Mouse (Mus musculus) kidney, adult 8-10 months (tissue): ENCODE results near the gene Ift81.

Experiments used
- DNase-seq, 2 experiments: peaks; one replicate each; pipeline ENCODE4 v3.0.0; 2022

Ift81 gene

GRCm38 (mm10) chr5:122624952-122625479 is 10.7 kb upstream of the Ift81 start:
- no peak for DNase-seq

- no peak for DNase-seq
Observed at GRCm38 (mm10) chr5:122623861-122624260, 9.5 kb upstream of the Ift81 start.

GRCm38 (mm10) chr5:122622526-122622925 is 8.2 kb upstream of the Ift81 start:
- DNase-seq: peak in 1 of 2 experiments; percentile 14

GRCm38 (mm10) chr5:122621376-122621886 is 7.1 kb upstream of the Ift81 start:
- peak in 1 of 2 experiments; percentile 15 for DNase-seq

GRCm38 (mm10) chr5:122619686-122620296 is 5.5 kb upstream of the Ift81 start:
- DNase-seq: no peak

GRCm38 (mm10) chr5:122617718-122618117 is 3.4 kb upstream of the Ift81 start:
- no peak for DNase-seq

GRCm38 (mm10) chr5:122611651-122612050 is 2.7 kb downstream of the Ift81 start:
- no peak for DNase-seq

- no peak for DNase-seq
Observed at GRCm38 (mm10) chr5:122604894-122605293, 9.4 kb downstream of the Ift81 start.

- no peak for DNase-seq
Observed at GRCm38 (mm10) chr5:122602233-122602632, 12.1 kb downstream of the Ift81 start.

- no peak for DNase-seq
Observed at GRCm38 (mm10) chr5:122595470-122595869, 18.8 kb downstream of the Ift81 start.

- DNase-seq: peak in 1 of 2 experiments; percentile 23
Observed at GRCm38 (mm10) chr5:122589891-122590290, 24.4 kb downstream of the Ift81 start.

- no peak for DNase-seq
Observed at GRCm38 (mm10) chr5:122585546-122585945, 28.8 kb downstream of the Ift81 start.

- DNase-seq: peak; percentile 14 to 48
Observed at GRCm38 (mm10) chr5:122584093-122584492, 30.2 kb downstream of the Ift81 start.

GRCm38 (mm10) chr5:122576683-122577329 is 37.5 kb downstream of the Ift81 start:
- DNase-seq: no peak

- peak in 1 of 2 experiments; percentile 26 for DNase-seq
Observed at GRCm38 (mm10) chr5:122572001-122572400, 42.3 kb downstream of the Ift81 start.

GRCm38 (mm10) chr5:122566626-122567025 is 47.7 kb downstream of the Ift81 start:
- DNase-seq: no peak

GRCm38 (mm10) chr5:122560654-122561053 is 53.7 kb downstream of the Ift81 start:
- no peak for DNase-seq

GRCm38 (mm10) chr5:122558127-122558526 is 56.2 kb downstream of the Ift81 start:
- no peak for DNase-seq

GRCm38 (mm10) chr5:122555107-122555506 is 59.2 kb downstream of the Ift81 start:
- no peak for DNase-seq

- DNase-seq: no peak
Observed at GRCm38 (mm10) chr5:122552638-122553037, 61.7 kb downstream of the Ift81 start.

- no peak for DNase-seq
Observed at GRCm38 (mm10) chr5:122550460-122550859, 63.9 kb downstream of the Ift81 start.

GRCm38 (mm10) chr5:122548671-122549070 is 65.6 kb downstream of the Ift81 start:
- peak; percentile 56 to 71 for DNase-seq

GRCm38 (mm10) chr5:122547810-122548209 is 66.5 kb downstream of the Ift81 start:
- DNase-seq: no peak

GRCm38 (mm10) chr5:122547251-122547714 is 67.0 kb downstream of the Ift81 start:
- DNase-seq: peak; percentile 53 to 70
